Mouse (Mus musculus) liver, postnatal 0 days (tissue): Measurements from ENCODE around the gene Doc2a.

Source experiments
- CTCF ChIP-seq: sonication (generic); IDR thresholded peaks from 2 replicates; pipeline ENCODE4 v1.5.1; 2016; ENCODE audit warnings: antibody characterized with exemption, low read depth
- EP300 ChIP-seq: IDR thresholded peaks from 2 replicates; pipeline ENCODE4 v1.6.1; 2016; ENCODE audit warnings: antibody characterized with exemption, low read depth, mild to moderate bottlenecking

GRCm38 (mm10) chr7:126821835-126822511 is 25.2 kb upstream of the Doc2a start:
- TF ChIP-seq CTCF = peak; percentile 96
- no peak for TF ChIP-seq EP300
